Mouse (Mus musculus) cerebellum, adult 2 months (tissue): ENCODE measurements around the gene Nipa2.

ENCODE experiments used
- CTCF ChIP-seq: fragments of 200-500 bp; IDR thresholded peaks from 2 replicates; pipeline ENCODE4 v1.5.1; 2011; ENCODE audit warnings: low read depth, mild to moderate bottlenecking, control low read depth, low read length, moderate library complexity, borderline replicate concordance; ENCODE audit not compliant: insufficient read depth
- POLR2A ChIP-seq: fragments of 200-500 bp; IDR thresholded peaks from 2 replicates; pipeline ENCODE4 v1.6.1; 2011; ENCODE audit warnings: low read length, control low read depth, borderline replicate concordance; ENCODE audit not compliant: insufficient read depth

DNA sequence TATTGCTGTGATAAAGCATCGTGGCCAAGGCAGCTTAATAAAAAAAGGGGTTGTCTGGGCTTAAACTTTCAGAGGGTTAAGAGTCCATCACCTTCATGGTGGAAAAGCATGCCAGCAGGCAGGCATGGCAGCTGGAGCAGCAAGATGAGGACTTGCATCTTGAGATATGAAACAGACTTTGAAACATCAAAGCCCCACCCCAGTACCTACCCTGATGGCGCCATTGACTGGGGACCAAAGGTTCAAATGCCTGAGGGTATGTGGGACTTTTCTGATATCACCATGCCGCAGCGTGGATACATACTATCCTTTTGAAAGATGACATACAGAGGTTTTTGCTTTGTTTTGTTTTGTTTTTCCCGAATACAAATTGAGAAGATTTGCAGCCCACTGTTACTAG lies 50.2 kb downstream of the Nipa2 start:
- TF ChIP-seq CTCF (no peak), POLR2A (no peak)
